Mouse (Mus musculus) layer of hippocampus, postnatal 14 days (tissue): Measurements from ENCODE around the gene Kcnk2. TPM values are rescaled to one million over a fixed set of nuclear protein-coding genes. Genes with fewer than 3 reads are reported as not detected.
A peak's percentile ranks its signal among the peaks of the same experiment; 100 is the strongest.
"Not testable (repeated sequence)": the region's sequence is repeated elsewhere in the genome, so short reads cannot be mapped to it uniquely, and the experiment has no call there.

ENCODE experiments used
- DNase-seq, 2 experiments: peaks; one replicate each; pipeline ENCODE4 v3.0.0; 2021 to 2022; ENCODE audit warnings: low spot score in 2 of 2, mixed read lengths in 1 of 2
- total RNA-seq, 2 experiments: library from RNA; stranded (reverse); gene quantifications; 2 replicates each; pipeline ENCODE4 v1.2.3; 2021

Kcnk2 gene
- total RNA-seq, 2 experiments from 2014 or later, result 35.7 to 39.4 TPM

DNA sequence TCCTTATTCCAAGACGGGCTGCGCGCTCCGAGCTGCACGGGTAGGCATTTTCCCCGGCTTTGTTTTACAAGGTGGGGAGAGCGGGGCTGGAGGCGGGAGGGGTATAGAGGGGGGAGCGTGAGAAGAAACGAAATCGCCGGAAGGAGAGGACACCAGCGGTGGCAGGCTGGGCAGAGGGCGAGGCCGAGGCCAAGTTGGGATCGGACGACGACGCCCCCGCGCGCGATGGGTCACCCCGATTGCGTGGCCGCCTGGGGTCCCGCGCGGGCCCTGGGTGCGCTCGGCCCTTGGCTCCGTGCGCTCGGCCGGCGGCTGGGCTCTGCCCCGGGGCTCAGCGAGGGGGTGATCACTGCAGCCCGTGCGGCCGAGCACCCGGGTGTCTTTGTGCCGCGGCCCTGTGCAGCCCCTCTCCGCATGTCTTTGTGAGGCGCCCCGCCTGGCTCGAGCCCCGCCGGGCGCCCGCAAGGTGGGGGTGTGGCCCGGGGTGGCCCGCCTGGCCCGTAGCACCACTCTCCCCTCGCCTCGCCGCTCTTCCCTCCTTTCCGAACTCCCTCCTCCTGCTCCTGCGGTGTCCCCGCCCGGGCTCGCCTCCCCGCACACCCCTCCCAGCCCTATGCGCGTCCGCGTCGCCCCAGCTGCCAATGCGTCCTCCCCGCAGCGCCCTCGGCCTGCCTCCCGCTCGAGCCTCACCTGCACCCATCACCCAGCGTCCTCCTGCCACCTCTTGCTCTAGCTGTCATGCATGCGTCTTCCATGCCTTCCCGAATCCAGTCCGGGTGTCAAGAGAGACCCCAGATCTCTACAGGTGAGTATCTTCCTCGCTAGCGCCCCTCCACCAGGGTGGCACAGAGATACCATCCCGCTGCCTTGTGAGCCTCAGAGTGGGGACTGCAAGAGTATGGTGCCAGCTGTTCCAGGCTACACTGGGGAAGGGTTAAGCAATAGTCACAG is 58.5 kb downstream of the Kcnk2 start:
- peak; percentile 39 to 58 for DNase-seq

DNA sequence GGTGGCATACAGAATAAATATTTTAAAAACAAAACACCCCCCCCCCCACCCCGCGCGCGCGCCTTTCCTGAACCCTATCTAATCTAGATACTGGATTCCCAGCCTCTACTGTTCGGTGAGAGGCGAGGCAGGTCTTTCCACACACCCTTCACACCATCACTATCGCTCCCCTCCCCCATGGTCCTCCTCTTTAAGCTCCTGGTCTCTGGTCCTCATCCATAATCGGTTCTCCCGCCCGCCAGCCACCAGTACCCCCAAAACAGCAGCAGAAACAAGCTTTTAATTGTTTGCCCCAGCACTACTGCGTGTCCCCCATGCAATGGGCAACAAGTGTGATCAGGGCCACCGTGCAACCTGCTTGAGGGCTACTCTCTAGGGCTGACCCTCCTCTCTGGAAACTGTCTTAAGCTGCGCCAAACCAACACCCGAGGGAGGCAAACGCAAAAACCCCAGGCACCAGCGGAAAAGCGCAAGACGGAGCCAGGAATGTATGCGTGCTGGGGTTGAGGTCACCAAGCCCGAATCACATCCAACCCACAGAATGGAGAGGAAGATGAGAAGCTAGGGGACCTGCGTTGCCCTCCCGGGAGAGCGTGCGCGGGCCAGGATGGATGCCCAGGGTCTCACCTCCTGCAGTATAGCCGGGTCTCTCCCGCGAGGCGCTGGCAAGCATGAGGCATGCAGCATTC is 59.5 kb downstream of the Kcnk2 start:
- DNase-seq, result peak; percentile 23 to 29

GRCm38 (mm10) chr1:189341381-189341917 is 60.6 kb downstream of the Kcnk2 start:
- no peak for DNase-seq

- DNase-seq, result no peak
Observed at GRCm38 (mm10) chr1:189315896-189316295, 86.2 kb downstream of the Kcnk2 start.

GRCm38 (mm10) chr1:189314495-189314894 is 87.6 kb downstream of the Kcnk2 start:
- DNase-seq, result no peak

DNA sequence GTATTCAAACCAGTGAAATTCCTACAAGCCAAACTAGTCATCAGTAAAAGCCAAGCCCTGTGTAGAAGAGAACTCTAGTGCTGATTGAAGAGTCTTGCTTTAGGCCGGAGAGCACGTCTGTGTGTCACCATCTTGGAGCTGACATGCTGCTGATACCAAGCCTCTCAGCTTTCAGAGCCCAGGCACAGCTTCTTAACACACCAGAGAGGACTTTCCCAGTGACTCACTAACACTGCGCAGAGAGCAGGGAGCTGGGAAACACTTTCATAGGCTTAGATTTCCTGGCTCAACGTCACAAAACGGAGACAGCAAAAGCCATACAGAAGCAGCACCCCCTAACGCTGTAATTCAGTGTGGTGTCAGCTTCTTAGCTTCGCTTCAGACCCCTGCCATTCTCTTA is 88.3 kb downstream of the Kcnk2 start:
- no peak for DNase-seq

DNA sequence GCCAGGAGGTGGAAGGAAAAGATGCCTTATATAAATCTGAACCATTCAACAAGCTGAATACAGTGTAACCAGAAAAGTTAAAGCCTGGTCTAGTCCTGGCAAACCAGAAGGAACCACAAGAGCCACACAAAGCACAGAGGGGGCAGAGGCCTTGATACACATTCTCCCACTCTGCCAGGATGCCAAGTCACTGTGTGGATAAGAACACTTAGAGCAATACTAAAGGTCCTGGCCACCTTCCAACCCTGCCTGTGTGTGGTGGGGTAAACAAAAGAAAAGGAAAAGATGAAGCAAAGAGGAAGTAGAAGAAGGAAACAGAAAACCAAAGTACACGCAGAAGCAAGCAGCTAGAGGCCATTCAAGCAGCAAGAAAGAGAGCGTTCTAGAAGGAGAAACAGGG is 91.9 kb downstream of the Kcnk2 start:
- DNase-seq, result no peak

GRCm38 (mm10) chr1:189304988-189305522 is 97.0 kb downstream of the Kcnk2 start:
- DNase-seq, result no peak

GRCm38 (mm10) chr1:189303001-189303400 is 99.1 kb downstream of the Kcnk2 start:
- DNase-seq, result no peak

GRCm38 (mm10) chr1:189293679-189294406 is 108.2 kb downstream of the Kcnk2 start:
- no peak for DNase-seq

DNA sequence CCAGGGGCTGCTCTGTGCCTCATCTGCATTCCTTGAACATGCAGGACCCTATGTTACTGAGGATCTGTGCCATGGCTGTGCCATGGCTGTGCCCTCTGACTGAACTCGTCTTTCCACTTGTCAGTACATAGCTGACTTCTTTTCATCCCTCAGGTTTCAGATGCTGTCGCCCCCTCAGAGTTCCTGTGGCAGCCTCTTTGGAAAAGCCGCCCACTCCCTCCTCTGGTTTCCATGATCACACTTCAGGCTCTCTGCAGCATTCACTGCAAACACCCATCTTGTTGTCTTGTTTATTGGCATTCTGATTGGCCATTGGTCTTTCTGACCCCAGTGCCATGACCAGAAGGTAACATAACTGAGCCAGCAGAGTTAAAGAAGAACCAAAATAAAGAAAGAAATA is 111.2 kb downstream of the Kcnk2 start:
- DNase-seq, result peak; percentile 29 to 46

- no peak for DNase-seq
Observed at GRCm38 (mm10) chr1:189288948-189289347, 113.1 kb downstream of the Kcnk2 start.

DNA sequence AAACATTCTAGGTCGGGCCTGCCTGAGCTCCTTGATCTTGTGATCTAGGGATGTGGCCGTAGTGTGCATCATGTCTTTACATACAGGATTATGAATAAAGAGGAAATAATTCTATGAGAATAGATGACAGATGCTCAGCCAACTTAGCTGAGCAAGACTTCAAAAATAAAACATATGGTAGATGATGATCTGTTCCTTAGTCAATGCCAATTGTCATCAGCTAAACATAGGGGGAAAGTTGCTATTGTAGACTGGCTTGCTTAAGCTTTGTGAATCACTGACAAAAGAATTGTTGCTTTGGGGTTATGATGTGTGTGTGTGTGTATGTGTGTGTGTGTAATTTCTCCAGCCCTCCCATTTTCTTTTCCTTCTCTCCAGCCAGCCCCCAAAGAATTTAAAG is 129.8 kb downstream of the Kcnk2 start:
- DNase-seq, result peak in 1 of 2 experiments; percentile 32

DNA sequence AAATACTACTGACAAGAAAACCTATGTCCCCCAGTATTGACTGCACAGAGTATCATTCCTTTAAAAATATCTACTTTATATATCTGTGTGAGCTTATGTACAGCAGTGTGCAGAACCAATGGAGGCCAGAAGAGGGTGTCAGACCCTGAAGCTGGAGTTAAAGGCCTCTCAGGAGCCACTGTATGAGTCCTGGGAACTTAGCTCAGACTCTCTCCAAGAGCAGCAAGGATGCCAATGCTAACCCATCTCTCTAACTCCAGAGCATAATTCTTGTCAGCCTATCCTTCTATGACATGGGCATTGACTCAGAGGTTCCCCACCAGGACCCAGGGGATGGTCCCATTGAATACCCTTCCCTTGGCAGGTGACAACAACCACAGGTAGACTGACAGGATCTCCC is 148.4 kb downstream of the Kcnk2 start:
- no peak for DNase-seq

- DNase-seq, result no peak
Observed at GRCm38 (mm10) chr1:189253207-189253606, 148.9 kb downstream of the Kcnk2 start.

DNA sequence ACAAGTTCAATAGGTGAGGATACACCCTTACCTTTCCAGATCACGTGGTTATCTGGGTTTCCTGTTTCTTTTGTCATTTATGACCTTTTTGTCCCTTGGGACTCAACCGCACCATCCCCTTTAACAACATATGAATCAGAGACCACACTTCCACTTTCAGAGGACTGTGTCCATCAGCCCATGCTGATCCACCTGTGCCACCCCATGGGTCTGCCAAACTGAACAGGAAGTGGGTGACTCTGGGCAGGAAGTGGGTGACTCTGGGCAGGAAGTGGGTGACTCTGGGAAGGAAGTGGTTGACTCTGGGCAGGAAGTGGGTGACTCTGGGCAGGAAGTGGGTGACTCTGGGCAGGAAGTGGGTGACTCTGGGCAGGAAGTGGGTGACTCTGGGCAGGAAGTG is 158.9 kb downstream of the Kcnk2 start:
- DNase-seq, result not testable (repeated sequence)

DNA sequence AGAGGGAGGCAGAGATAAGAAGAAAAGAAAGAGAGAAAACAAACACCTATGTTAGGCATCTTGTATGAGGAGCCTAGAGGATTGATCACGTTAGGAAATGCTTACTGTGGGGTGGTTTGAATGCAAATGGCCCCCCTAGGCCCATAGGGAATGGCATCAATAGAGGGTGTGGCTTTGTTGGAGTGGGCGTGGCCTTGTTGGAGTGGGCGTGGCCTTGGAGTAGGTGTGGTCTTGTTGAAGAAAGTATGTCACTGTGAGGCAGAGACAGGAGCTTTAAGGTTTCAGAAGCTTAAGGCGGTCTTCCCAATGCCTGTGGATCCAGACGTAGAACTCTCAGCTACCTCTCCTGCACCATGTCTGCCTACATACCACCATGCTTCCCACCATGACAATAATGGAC is 166.8 kb downstream of the Kcnk2 start:
- DNase-seq, result no peak

DNA sequence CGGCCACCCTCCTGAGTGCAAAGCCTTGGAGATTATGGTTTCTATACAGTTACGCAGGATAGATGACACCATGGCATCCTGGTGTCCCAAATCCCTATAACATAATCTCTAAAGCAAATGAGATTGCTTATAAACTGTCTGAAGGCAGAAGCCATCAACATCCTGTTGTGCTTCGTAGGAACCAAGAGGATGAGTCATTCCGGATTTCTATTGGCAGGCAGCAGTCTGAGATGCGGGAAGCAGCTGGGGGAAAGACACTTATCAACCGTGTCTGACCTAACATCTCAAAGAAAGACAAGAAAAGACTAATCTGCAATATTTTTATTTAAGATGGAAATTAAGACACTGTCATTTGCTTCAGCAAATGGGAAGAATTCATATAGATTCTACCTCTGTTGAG is 169.2 kb downstream of the Kcnk2 start:
- DNase-seq, result no peak

- DNase-seq, result peak in 1 of 2 experiments; percentile 38
Observed at GRCm38 (mm10) chr1:189228222-189229084, 173.6 kb downstream of the Kcnk2 start.

- no peak for DNase-seq
Observed at GRCm38 (mm10) chr1:189227479-189227878, 174.6 kb downstream of the Kcnk2 start.
